Mouse (Mus musculus) cerebellum, postnatal 14 days (tissue): Measurements from ENCODE around the gene 2310011J03Rik.
"Not testable (repeated sequence)": the region's sequence is repeated elsewhere in the genome, so short reads cannot be mapped to it uniquely, and the experiment has no call there.

Source experiments
- DNase-seq, 2 experiments: peaks; one replicate each; pipeline ENCODE4 v3.0.0; 2021; ENCODE audit warnings: mixed read lengths in 2 of 2

2310011J03Rik gene

DNA sequence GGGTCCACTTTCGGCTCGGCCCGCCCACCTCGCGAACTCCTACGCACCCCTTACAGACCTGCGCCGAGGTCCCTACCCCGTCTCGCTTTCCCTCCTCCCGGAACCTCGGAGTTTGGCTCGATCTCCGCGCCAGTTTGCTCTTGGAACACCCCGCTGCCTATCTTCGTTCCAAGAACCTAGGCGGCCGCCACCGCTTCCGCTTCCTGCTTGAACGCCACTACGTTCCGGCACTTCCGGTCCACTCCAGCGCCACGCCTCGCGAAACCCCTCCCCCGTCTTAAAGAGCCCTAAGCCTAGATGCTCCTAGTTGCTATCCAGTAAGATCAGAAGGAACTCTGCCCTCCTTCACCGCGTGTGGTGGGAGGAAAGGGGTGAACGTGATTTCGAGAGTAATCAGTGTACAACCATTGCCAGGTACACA lies at the start of gene 2310011J03Rik:
Gene 2310011J03Rik (minus strand): TSS at position 198 of the 421 bp plus-strand sequence.
- peak; percentile 91 to 92 for DNase-seq

DNA sequence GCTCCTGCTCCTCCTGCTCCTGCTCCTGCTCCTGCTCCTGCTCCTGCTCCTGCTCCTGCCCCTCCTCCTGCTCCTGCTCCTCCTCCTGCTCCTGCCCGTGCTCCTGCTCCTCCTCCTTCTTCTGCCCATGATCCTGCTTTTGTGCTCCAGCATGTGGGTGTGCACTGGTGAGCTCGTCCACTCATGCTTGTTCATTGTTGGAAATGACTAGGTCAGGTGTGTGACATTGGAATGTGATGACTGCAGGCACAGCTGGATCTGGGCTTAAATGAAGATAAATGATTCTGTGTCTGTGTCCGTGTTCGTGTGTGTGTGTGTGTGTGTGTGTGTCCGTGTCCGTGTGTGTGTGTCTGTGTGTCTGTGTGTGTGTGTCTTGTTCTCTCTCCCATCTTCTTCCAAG lies 48.1 kb upstream of the 2310011J03Rik start:
- no peak for DNase-seq

DNA sequence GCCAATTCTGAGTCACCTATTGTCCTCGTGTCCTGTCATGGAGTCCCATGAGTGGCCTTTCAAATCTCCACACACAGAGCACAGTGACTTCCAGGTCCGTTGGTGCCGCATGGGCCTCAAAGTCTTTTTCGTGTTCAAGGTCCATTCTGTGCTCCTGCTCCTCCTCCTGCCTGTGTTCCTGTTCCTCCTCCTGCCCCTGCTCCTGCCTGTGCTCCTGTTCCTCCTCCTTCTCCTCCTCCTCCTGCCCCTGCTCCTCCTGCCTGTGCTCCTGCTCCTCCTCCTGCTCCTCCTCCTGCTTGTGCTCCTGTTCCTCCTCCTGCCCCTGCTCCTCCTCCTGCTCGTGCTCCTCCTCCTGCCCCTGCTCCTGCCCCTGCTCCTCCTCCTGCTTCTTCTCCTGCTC lies 47.6 kb upstream of the 2310011J03Rik start:
- no peak for DNase-seq

DNA sequence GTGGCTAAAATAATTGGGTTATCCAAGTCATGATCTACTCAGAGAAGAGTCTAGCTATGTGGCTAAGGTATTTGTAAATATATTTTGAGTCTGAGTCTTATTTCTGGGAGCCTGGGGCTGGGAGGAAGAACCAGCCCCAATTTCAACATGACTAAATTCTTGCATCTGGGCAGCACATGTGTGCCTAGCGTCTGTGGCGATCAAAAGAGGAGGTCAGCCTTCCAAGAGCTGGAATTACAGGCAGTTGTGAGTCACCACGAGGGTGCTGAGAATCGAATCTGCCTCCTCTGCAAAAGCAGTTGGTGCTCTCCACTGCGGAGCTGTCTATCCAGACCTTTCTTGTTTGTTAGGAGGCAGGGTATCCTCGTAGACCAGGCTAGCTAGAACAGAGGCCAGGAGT lies 45.4 kb upstream of the 2310011J03Rik start:
- no peak for DNase-seq

DNA sequence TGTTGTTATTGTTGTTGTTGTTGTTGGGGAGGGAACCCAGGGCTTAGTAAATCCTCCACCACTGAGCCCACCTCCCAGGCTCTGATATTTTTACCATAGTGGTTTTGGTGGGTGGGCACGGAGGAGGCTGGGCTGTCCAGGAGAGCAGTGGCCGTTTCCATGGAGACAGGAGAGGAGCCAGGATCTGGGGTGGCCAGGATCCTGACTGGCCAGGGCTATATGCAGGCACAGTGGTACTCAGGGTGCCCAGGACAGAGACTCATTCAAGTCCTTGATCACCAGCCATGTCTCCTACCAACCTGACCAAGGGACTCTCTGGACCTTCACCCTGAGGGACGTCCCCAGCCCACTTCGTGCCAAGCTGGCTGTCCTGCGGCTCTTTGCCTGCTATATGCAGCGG lies 43.4 kb upstream of the 2310011J03Rik start:
- peak; percentile 56 for DNase-seq

DNA sequence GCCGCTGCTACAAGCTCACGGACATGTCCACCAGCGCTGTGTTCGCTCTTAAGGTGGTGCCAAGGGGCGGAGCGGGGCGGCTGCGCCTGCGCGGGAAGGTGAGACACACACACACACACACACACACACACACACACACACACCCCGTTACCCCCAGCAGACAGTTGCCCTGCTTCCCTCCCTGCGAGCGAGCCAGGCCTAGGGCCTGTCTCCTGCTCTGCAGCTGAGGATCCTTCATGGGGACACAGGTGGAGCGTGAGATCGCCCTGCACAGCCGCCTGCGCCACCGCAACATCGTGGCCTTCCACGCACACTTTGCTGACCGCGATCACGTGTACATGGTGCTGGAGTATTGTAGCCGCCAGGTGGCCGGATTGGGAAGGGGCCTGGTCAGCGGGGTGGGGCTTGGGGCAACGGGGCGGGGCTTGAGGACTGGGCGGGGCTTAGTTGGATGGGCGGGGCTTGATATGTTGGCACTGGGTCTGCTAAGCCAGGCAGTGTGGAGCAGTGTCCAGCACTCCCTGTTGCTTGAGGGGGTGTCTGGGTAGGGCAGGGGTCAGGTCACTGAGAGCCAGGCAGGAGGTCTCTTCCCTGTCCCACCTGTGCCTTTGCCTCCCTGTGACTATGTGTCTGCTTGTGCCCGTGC lies 37.8 kb upstream of the 2310011J03Rik start:
- DNase-seq, result peak; percentile 77 to 85

DNA sequence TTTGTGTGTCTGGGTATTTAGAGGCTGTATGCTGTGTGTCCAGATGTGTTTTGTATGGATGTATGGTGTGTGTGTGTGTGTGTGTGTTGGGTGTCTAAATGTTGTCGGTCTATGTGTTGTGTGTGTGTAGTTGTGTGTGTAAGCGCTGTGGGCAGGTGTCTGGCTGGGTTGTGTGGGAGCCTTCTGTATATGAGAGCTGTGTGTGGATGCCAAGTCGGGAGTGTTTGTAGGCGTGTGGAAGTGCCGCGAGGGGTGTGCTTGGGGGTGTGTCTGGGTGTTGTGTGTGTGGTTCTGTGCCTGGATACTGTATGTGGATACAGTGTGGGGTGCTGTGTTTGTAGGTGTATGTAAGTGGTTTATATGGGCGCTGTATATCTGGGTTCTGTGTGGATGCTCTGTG lies 37.0 kb upstream of the 2310011J03Rik start:
- DNase-seq, result no peak

DNA sequence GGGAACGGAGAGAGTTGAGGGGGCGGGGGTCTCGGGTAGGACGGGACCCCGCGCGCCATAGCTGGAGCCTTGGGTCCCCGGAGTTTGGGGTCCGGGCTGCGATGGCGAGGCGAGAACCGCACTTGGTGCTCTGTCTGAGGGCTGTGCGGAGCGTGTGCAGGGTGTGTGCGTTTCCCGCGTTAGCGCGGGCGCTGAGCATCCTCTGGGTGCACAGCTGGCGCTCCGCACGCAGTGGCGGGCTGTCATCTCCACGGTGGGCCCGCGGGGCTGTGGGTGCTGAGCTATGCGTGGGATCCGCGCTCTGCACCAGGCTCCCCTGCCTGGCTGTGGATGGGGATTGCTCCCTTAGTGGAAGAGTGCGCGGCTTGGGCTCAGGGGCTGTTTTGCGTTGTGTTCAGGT lies 36.4 kb upstream of the 2310011J03Rik start:
- DNase-seq, result no peak

DNA sequence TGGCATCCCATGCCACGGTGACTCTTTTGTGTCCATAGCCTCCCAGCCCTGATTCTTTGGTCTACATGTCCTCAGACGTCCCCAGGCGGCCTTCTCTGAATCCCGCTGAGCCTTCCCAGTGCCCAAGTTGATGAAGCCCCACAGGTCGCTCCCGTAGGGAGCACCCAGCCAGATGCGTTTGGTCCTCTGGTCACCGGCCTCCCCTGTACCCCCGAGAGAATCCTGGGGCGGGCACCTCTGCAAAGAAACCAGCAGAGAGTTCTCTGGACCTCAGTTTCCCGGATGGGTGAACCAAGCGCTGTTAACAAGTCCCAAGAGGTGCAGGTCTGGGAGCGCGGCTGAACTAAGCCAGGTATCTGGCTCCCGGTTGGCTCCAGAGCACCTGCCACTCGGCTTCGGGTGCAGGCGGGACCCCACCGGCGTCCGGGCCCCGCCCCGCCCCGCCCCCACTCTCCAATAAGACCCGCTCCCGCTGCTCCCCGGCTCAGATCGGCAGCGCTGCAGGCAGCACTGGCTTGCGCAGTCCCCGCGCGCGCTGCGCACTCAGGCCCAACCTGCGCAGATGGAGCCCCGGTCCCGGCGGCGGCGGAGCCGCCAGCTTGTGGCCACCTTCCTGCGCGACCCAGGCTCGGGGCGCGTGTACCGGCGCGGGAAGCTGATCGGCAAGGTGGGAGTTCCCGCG lies 35.8 kb upstream of the 2310011J03Rik start, which contains the start of gene Plk5:
Gene Plk5 (plus strand): TSS at position 459 of the 682 bp plus-strand sequence.
- peak; percentile 52 to 60 for DNase-seq

DNA sequence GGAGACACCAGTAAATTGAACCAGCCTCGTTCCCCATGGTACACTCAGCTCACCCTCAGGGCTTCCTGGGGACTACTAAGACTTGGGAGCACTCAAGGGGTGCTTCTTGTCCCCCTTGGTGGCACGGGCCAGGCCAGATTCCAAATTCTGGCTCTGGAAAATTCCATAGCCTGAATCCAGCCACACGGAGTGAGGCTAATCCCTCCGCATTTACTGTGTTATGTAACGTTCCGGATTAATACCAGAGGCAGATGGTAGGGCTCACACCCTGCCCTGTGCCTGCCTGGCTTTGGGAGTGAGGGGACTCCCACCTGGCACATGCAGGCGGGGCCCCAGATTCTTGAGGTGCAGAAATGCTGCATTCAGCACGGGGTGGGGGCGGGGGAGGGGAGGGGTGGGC lies 35.1 kb upstream of the 2310011J03Rik start:
- peak in 1 of 2 experiments; percentile 29 for DNase-seq

DNA sequence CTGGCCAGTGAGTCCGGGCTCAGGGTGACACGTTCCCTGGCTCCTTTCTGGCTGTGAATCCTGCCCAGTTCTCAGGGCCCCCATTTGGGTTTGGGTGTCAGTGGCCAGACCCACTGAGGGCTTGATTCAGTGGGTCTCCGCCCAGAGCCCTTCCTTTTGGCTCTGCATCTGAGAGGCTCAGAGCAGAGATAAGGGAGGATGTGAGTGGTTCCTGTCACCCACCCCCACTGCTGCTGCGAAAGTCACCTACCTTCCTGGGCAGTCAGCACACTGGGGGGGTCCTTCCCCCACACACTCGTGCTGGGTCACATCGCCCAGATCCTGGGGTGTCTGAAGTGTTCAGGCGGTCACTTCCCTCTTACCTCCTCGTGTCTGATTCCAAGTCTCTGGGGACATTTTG lies 32.4 kb upstream of the 2310011J03Rik start:
- no peak for DNase-seq

DNA sequence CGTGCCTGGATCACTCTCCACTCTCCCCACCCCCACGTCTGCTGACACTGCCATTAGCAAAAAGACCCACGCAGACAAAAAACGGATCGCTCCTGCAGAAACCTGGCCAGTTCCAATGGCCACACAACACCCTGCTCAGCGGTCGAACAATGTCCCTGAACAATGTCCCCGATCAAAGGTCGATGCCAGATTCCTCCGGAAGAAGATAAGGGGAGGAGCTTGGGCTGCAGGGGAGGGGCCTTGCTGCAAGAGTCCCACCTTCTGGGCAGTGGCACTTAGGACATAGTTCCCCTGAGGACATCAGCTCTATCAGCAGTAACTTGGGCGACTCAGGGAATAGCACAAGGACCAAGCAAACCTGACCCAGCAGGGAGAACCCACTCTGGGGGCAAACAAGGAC lies 31.6 kb upstream of the 2310011J03Rik start:
- no peak for DNase-seq

DNA sequence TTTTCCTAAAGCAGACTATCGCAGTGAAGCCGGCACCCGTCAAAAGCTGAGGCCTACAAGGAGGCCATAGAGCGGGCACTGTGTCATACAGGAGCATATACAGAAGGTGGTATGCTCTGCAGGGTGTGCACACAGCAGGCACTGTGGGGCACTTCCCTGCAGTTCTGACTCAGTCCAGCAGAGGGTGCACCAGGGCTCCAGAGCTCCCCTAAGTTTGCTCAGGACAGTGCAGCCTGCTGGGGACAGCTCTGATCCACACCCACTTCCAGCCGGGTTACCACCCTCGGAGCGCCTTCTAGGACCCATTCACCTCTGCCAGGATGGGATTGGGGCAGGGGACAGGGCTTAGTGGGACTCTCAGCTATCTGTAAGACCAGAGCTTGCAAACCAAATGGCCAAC lies 30.0 kb upstream of the 2310011J03Rik start:
- peak; percentile 88 to 93 for DNase-seq

DNA sequence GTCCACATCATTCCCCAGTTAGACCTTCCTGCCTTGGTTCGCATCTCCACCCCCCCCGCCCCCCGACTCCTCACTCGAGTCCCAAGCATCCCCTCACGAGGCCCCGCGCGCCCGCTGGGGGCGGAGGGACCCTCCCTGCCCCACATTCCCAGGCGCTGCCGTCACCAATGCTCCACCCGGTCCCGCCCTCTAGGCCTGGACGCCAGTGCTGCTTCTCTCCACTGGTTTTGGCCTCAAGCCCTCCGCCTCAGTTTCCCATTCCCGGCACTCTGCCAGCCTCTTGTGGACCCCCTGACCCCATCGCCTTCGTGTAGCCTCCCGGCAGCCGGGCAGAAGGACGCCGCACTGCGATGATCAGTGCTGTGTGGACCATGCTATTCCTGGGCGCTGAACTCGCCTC lies 28.6 kb upstream of the 2310011J03Rik start:
- peak in 1 of 2 experiments; percentile 33 for DNase-seq

DNA sequence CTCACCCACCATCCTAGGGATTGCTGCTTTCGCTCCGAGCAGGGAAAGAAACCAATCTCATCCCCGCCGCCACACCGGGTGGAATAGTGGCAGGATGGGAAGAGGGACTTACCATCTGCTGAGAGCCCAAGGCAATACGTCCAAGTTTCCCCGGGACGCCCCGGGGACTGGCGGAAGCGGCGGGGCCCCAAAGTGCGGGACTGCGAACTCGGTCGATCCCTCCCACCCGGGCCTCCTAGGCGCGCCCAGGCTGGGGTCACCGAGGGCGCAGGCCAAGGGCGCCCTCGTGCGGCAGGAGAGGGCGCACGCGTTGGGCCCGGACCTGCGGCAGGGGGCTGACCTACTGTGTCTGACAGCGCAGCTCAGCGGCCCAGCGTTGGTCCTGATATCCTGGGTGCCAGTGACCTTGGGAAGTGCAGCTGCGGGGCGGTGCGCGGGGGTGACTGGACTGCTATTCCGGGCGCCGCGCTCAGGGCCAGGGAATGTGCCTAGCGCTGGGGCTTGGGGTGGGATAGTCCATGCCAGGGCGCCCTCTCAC lies 28.0 kb upstream of the 2310011J03Rik start, which contains the start of gene Adamtsl5:
Gene Adamtsl5 (minus strand): TSS at position 169 of the 538 bp plus-strand sequence.
- DNase-seq, result peak in 1 of 2 experiments; percentile 56

DNA sequence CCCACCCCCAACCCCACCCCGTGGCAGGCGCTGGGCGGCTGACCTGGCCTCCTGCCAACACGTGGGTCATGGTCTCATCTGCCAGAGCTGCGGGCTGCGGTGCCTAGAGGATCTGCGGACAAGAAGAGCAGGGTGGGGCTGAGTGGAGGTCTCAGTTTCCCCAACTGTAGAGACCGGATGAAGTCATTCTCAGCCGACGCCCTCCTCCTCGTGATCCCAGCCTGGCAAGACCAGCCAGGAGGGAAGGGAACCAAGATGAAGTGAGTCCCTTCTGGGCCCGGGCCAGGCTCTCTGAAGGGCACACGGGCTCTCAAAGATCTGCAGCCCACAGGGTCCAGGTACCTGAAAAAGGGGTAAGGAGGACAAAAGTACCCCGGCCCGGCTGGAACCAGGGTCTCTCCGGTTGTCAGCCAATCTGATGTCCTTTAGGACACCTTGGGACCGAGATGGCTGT lies 27.2 kb upstream of the 2310011J03Rik start:
- peak in 1 of 2 experiments; percentile 45 for DNase-seq

DNA sequence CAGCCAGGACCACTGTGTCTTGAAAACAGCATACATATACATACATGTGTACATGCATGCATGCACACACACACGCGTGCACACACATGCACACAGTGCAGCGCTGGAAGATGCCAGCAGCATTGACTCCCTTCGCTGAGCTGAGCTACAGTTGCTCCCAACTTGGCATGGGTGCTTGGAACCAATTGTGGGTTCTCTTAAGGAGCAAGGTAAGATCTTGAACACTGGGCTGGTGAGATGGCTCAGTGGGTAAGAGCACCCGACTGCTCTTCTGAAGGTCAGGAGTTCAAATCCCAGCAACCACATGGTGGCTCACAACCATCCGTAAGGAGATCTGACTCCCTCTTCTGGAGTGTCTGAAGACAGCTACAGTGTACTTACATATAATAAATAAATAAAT lies 25.6 kb upstream of the 2310011J03Rik start:
- not testable (repeated sequence) for DNase-seq

DNA sequence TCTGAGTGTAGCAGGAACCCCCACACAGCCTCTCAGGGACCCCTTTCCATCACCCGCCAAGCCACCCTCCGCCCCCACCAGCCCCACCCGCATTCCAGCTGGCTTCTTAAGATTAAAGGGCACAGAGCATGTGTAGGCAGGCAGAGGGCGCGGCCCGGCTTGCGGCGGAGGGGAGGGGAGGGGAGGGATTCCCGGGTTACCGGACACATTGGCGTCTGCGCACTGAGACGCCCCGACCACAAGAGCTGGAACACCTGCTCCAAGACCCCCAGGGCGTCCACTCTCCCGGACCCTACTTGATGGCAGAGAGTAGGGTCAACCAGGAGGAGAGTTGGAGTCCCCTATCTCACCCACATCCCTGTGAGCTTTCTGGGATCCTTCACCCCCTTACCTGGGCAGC lies 24.8 kb upstream of the 2310011J03Rik start:
- no peak for DNase-seq

DNA sequence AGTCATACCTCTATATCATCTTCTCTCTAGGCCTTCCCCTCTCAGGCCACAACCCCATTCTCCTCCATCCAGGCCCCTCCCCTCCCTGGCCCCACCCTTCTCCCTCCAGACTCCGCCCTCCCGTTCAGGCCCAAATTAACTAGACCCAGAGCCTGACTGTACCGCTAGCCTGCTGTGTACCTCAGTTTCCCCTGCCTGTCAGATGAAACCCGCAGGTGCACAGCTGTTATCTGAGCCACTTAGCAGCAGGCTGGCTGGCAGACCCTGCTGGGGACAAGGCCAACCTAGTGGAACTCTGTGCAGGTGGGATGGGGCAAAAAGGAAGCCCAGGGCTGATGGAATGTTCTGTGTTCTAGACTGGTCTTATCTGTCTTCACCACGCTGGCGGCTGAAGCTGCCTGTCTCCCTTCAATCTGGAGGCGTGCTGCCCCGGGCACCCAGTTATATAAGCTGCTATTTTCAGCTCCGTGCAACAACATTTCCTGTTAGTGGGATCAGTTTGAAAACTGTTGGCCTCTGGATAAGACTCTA lies 23.9 kb upstream of the 2310011J03Rik start:
- no peak for DNase-seq

DNA sequence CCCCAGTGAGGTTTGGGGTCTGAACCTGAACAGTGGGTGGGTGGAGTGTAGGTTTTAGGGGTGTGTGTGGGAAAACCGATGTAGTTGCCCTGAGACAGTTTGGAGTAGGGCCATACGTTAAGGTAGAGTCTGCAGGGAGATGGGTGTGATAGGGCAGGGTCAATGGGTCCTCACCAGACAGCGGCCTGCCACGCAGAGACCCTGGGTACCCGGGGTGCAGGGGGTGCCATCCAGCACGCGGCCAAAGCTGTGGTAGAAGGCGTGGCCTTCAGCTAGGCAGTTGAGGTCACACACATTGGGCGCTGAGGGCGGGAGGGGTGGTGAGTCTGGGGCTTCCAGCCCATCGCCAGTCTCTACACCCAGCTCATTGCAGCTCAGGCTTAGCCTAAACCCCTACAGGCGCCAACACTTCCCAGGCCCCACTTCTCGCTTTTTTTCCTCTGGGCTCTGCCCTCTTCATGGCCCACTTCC lies 23.1 kb upstream of the 2310011J03Rik start:
- DNase-seq, result no peak

DNA sequence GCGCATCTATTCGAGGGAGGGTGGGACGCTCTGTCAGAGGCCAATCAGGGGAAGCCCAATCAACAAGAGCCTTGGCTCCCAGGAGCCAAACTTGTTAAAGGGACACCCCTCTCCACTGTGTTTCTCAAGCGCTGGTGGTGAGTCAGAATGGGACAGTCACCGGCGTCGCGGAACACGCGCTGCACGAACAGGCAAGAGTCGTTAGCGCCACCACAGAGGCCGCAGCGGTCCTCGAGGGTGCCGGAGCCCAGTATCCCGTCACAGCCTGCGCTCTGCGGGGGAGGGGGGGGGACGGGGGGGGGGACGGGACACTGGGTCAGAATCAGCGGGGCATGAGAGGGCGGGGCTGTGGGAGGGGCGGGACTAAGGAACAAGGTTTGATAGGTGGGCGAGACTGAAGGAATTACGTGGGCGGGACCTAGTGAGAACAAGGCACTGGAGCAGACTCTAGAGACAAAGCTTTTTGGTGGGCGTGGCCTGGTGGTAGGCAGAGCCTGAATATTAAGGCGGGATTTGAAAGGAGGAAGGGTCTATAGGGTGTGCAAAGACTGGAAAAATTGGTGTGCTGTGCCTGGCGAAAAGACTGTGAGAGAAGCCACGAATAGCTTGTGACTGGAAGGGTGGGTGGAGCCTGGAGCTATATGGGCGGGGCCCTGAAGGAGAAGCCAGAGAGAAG lies 22.6 kb upstream of the 2310011J03Rik start:
- DNase-seq, result peak in 1 of 2 experiments; percentile 43

DNA sequence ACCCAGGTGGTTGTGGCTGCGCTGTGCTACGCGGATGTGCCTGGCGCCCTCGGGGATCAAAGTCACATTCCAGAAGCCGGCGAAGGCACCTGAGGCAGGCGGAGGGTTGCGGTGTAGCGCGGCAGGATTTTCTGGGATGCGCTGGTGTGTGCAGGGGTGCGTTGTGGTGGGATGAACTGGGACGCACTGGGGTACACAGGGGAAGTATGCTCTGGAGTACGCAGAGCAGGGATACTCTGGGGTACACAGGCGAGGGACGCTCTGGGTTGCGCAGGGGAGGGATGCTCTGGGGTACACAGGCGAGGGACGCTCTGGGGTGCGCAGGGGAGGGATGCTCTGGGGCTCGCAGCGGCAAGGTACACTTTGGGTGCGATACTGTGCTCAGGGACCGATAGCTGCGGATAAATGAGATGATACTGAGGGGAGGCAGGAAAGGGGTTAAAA lies 22.0 kb upstream of the 2310011J03Rik start:
- no peak for DNase-seq
